Mouse (Mus musculus) liver, adult 10 weeks (tissue): Measurements from ENCODE around the gene Usp27x. TPM values are rescaled to one million over a fixed set of nuclear protein-coding genes. Genes with fewer than 3 reads are reported as not detected.

ENCODE experiments used
- polyA plus RNA-seq: library from polyadenylated mRNA; stranded (reverse); fragments of 350-450 nt; fragmentation: Illumina TruSeq; extraction: RNeasy Lipid Tissue Mini Kit (QIAGEN cat#74804); gene quantifications from one replicate; pipeline ENCODE4 v1.2.3, GENCODE M21; 2014; ENCODE audit warnings: low read depth, low replicate concordance

The Usp27x gene
- polyA plus RNA-seq = 0.53 TPM

GRCm38 (mm10) chrX:7375716-7376480 is at the start of gene Usp27x:
Usp27x (minus strand) TSS chrX:7375830.

Other genes starting within 250 kb of the Usp27x start
- 2.4 TPM for gene Clcn5, start 56.5 kb downstream of the Usp27x start, polyA plus RNA-seq
- gene Foxp3, start 197.8 kb upstream of the Usp27x start, polyA plus RNA-seq = 0.34 TPM
- not detected for gene Ppp1r3f, start 198.5 kb upstream of the Usp27x start, polyA plus RNA-seq
- gene Ccdc22, start 229.7 kb upstream of the Usp27x start, polyA plus RNA-seq = 2.4 TPM
- gene Cacna1f, start 231.3 kb upstream of the Usp27x start, polyA plus RNA-seq = not detected